Mouse (Mus musculus) erythroblast, adult 5-6 weeks (primary cell): ENCODE results near the gene Ehmt2. TPM values are rescaled to one million over a fixed set of nuclear protein-coding genes. Genes with fewer than 3 reads are reported as not detected.

ENCODE experiments used
- ATAC-seq: replicated peaks from 2 replicates; pipeline ENCODE4 v1.8.0; 2016; ENCODE audit warnings: moderate number of reproducible peaks, mild to moderate bottlenecking, moderate TSS enrichment, inconsistent platforms; ENCODE audit not compliant: poor library complexity, low FRiP score, severe bottlenecking
- total RNA-seq, 2 experiments: library from RNA; stranded (forward) in 1 of 2; stranded (reverse) in 1 of 2; fragments of 150-400 nt in 1 of 2; fragments of 200-764, 138-1000 nt in 1 of 2; gene quantifications; 2 replicates each; pipeline versions ENCODE4 v1.2.3 to v1.2.4; 2015 to 2017; ENCODE audit warnings: low replicate concordance in 2 of 2

The Ehmt2 gene
- 18.8 and 19.9 TPM in 2 replicates for total RNA-seq (2015; ENCODE audit: low replicate concordance)
- total RNA-seq (2017; ENCODE audit: low replicate concordance), result 18.8 and 22.0 TPM in 2 replicates

DNA sequence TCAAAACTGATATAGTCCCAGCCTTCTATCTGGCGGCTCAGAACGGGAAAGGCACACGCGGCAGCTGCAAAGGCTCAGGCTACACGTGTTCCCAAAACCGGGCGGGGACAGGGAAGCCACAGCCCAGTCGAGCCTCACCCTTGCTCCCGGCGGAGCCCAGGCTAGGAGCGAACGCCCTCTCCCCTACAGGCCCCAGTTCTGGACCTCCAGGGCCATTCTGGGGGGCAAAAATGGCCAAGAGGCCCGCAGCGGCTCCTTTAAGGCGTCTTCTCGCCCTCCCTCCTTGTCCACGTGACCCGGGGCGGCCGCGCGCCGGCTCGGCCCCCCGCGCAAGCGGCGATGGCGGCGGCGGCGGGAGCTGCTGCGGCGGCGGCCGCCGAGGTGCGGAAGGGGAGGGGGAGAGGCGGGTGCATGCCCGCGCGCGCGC, at the start of gene Ehmt2, which contains the start of gene C2:
TSS of gene Ehmt2 (plus strand) at position 310 of the 427 bp plus-strand sequence.
TSS of gene C2 (minus strand) at position 106 of the 427 bp plus-strand sequence.
- peak; percentile 60 for ATAC-seq

DNA sequence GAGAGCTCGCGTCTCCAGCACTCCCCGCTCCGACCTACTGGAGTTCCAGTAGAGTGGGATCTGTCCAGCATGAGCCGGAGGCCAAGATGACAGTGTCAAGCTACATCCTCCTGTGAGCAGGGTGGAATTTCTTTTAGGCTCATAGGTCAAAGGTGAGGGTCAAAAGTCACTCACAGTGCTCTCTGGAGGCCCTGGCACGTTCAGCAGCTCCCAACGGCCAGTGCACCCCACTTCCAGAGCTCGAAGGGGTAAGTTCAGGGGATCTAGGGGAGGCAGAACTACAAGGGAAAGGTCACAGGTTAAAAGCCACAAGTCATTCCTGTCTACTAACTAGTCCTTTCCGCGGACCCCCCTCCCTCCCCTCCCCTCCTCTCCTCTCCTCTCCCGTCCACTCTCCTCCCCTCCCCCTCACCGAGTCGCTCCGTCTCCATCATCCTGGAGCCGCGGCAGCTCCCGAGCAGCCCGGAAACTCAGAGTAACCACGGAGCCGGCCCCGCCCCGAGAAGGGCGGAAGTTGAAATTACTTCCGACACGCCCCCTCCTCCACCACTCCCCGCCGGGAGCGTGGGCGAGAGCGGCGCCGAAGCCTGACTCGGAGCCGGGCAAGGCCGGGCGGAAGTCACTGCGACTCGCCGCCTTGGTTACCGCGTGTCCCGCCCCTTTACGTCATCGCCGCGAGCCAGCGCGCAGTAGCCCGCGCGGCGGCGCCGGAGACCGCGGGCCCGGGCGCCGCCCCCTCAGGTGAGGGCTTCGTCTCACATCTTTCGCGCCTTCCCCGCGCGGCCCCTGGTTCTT, 48.4 kb upstream of the Ehmt2 start, which contains the start of the genes Skiv2l and Nelfe:
TSS of gene Skiv2l (minus strand) at position 489 of the 795 bp plus-strand sequence.
TSS of gene Nelfe (plus strand) at position 670 of the 795 bp plus-strand sequence.
- peak; percentile 96 for ATAC-seq

DNA sequence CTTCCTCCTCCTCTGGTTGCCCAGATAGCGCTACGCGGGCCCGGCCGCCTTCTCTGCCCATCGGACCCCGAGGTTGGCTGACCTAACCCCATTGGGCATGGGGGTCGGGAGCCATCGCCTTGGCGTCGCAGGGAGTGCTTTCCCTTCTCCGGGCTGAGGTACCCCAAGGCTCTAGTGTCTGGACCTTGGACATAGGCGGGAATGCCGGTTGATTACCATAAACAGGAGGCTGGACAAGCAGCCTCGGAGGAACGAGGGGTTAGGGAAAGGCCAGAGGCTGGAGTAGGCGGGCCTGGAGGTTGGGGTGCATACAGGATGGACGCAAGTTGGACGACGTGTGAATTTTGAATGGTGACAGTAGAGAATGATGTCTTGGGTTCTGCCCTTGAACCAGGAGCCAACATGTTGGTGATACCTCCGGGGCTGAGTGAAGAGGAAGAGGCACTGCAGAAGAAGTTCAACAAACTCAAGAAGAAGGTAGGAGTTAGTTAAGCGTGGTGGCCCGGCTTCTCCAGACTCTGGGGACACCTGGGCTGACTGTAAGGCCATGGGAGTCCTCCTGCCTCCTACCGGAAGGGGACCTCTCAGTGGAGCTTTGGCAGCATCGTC, 47.6 kb upstream of the Ehmt2 start:
- peak; percentile 42 for ATAC-seq

DNA sequence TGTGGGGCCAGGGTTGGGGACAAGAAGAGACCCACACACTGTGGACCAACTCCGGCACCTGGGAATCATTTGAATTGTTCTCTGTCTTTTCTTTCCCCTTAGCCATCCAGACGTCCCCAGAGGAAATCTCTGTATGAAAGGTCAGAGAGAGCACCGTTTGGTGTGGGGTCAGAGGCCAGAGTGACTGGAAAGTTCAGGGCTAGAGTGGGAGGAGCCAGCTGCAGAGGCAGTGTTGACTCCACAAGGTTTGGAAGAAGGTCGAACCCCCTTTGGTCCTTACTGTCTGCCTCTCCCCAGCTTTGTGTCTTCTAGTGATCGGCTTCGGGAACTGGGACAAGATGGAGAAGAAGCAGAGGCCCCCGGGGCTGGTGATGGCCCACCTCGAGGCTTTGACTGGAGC, 44.8 kb upstream of the Ehmt2 start:
- ATAC-seq, result no peak

DNA sequence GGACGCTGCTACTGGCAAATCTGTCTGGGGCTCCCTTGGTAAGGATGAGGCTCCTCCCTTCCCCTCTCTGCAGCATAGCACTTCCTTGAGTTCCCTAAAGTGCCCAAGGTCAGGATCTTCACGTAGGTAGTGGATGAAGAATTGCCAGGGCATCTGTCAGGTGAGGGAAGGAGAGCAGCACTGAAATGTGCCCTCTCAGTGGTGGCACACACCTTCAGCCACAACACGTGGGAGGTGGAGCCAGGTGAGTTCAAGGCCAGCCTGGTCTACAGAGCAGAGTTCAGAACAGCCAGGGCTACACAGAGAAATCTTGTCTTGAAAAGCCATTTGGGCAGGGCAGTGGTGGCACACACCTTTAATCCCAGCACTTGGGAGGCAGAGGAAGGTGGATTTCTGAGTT, 43.5 kb upstream of the Ehmt2 start:
- no peak for ATAC-seq

DNA sequence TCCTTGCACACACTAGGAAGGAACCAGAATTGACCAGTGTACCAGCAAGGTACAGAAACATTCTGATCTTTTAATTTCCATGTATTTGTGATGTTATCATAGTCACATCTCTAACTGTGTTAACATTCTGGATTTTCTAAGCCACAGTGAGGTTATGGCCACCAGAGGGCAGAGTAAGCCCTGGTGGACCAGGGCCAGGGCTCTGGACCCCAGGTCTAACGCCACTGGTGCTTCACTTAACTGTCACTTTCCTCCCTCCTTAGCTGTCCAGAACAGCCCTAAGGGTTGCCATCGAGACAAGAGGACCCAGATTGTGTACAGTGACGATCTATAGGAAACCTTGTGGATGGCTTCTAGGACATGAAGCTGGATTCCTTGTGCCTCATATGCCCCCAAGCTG, 42.4 kb upstream of the Ehmt2 start:
- ATAC-seq, result no peak

DNA sequence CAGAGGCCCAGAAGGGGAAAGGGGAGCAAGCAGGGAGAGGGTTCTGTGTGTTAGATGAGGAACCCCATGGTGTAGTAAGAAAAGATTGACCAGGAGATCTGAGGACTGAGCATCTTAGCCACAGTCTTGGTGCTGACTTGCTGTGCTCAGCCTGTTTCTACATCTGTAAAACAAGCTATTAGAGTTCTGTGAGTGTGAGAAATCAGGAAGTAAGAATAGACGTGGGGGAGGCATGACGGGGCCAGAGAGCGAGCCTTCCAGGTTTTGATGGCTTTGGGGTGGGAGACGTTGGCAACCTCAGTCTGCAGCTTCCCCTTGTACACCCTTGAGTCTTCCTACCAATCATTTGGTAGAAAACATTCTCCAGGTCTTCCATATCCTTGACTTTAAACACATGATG, 39.6 kb upstream of the Ehmt2 start:
- no peak for ATAC-seq

DNA sequence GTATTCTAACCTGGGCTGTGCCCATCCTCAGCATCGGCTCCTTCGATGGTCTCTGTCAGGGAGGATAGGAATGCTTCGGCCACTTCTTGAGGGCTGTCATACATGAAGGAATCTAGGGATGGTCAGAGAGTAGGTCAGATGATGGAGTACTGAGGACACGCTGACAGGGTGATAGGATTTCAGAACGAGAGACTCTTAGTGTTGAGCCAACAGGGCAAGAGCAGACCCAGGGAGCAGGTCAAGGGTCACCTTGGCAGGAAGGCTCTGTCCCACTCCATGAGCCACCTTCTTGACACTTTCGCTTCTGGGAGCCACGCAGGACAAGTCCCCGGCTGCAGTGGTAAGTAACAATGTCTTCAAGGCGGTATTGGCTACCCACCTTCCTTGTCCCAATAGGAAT, 37.8 kb upstream of the Ehmt2 start:
- no peak for ATAC-seq

DNA sequence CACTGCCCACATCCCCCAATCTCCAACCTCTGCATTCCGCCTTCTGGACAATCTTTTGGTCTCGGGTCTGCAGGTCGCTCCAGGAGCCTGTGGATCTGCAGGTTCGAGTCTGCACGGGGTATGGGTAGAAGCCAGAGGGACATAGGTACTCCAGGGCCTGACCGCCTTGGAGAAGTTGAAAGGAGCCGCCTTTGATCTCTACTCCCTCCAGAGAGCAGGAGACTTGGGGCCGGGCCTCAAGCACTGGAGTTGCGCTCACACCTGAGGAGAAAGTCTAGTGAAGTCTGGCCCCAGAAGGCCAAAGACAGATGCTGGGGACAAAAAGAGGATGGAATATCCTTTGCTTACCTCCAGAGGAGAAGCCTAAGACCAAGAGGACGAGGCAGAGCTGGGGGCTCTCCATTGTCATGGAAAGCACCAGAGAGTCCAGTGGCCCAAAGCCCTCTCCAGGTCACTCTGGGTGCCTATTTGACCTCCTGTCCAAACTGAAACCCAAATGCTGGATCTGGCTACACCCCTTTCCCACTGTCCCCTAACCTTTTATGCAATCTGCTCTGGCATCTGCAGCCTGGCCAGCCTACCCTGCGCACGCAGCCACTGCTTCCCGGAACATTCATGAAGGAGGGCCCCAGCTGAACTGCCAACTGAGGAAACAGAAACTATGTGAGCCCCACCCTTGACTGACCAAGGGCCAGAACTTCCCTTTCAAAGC, 36.4 kb upstream of the Ehmt2 start:
- ATAC-seq, result no peak

DNA sequence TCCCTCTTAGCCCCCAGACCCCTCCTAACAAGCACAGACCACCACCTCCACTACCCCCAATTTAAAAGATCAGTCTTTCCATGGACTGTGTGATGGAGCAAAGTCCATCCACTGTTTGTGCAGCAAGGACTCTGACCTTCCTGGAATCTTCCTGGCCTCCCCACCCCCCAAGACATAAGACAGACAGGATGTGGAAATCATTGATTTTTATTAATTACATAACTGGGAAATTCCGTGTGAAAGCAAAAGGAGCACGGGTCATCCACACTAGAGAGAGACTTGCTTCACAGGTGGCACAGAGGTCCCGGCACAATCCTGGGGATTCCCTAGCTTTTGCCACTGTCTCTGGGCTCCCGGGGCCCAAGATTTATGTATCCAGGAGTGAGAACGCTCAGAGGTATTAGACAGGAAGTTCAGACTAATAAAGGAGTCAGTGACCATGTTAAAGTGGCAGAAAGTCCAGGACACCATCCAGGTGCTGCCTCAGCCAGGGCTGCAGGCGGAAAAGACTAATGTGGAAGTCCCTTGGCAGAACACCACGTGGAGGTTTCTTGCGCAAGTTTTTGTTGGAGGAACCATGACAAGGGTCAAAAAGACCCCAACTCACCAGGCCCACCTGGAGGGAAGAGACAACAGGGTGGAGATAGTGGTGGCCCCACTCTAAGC, 35.7 kb upstream of the Ehmt2 start, which contains the start of gene Cfb:
TSS of gene Cfb (minus strand) at position 103 of the 666 bp plus-strand sequence.
- no peak for ATAC-seq

DNA sequence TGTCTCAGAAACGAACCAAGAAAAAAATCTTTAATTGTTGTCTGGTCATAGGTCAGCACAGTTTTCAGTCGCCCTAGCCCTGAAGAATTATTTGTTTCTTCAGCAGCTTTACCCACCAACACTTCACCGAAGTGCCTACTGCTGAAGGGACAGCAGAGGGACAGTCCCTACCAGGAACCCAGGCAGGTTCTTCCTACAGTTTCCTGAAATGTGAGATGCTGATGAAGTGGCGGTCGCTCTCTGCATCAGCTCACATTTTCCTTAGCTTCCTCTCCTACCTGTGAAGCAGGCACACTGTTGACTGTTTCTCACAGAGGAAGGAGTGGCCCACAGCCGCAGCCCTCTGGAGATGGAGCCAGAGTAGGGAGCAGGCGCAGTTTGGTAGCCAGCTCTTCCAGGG, 32.3 kb upstream of the Ehmt2 start:
- no peak for ATAC-seq

DNA sequence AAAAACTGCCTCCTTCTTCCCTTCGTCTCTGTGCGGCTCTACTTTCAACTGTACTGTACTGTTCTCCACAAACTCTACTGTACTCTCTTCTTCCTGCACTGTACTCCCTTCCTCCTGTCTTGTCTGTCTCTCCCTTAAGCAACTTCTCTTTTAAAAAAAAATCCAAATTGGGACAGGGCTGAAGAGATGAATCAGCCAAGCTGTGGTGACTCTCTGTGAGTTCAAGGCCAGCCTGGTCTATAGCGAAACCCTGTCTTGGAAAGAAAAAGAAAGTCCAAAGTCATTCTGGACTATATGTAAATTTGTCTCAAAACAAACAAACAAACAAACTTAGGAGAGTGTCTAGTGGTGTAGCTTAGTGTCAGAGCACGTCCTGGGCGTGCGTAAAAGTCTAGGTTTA, 23.9 kb upstream of the Ehmt2 start:
- no peak for ATAC-seq

DNA sequence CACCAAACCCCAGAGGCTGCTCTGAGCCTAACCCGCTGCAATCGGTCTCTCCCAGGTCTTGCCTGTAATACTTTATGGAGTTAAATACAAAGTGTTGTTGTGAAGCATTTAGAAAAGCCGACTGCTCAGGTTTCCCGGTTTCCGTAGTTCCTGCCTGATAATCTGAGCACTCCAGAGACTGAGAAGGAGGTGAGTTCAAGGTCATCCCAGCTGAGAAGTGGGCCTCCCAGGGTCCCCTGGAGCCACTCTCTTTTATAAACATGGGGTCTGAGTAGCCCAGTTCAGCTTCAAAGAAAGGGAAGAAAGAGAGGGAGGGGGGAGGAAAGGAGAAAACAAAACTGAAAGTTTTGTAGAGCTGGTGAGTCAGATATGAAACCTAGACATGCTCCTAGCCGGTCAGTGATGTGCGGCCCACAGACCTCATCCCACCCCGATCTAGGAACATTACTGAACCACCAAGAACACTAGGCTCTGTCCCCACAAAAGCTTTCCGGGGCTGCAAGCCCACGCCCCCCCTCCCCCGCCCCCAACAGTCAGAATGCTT, 18.9 kb upstream of the Ehmt2 start, which contains the start of gene Zbtb12:
TSS of gene Zbtb12 (plus strand) at position 148 of the 544 bp plus-strand sequence.
- no peak for ATAC-seq

DNA sequence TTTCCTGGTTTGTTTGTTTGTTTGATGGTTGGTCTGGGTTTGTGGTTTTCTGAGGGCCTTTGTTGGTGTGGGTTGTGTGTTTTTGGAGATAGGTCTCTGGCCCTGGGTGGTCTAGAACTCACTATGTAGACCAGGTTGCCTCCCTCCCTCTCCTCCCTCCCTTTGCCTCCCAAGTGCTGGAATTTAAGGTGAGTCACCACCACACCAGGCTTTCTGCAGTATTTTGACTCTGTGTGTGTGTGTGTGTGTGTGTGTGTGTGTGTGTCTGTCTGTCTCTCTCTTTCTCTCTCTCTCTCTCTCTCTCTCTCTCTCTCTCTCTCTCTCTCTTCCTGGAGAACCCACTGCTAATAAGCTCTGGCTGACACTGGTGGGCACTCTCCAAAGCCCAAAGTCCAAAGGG, 17.1 kb upstream of the Ehmt2 start:
- ATAC-seq, result no peak

DNA sequence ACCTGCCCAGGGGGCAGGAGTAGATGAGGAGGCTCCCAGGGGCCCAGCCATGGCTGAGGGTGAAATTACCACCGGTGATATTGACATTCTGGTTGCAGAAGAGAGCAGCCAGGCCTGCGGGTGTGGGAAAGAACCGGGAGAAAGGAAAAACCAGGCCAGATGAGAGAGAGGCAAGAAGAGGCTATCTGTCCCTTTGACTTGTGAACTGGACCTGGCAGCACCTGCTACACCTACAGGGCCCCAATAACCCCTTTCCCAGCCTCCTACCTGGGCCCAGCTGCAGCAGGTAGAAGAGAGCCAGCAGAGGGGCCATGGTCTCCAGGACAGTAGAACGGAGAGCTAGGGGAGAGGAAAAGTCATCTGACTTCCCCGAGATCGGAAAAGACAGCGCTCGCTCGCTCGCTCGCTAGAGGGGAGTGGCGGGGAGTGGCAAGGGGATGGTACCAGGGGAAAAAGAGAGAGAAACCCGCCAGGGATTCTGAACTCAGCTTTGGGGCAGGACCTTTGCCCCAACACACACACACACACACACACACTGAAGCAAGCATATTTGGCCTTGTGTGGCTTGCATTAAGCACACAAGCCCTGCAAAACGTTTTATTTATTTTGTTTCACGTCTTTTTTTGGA, 16.5 kb upstream of the Ehmt2 start, which contains the start of gene Gm20547:
TSS of gene Gm20547 (minus strand) at position 360 of the 628 bp plus-strand sequence.
- no peak for ATAC-seq

DNA sequence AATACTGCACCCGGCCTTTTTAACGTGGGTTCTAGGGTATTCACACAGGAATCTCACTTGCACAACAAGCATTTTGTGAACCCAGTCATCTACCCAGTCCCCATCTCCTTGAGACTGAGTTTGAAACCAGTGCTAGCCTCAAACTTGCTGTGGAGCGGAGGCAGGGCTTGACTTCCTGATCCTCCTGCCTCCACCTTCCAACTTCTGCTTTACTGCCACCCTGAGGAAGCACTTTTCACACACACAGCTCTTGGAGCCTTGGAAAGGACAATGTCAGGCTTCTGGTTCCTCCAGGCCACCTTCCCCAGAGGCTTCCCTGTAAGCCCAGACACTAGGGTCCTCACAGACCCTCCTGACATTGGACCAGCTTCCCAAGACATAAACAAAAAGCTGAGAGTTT, 14.9 kb upstream of the Ehmt2 start:
- ATAC-seq, result no peak

DNA sequence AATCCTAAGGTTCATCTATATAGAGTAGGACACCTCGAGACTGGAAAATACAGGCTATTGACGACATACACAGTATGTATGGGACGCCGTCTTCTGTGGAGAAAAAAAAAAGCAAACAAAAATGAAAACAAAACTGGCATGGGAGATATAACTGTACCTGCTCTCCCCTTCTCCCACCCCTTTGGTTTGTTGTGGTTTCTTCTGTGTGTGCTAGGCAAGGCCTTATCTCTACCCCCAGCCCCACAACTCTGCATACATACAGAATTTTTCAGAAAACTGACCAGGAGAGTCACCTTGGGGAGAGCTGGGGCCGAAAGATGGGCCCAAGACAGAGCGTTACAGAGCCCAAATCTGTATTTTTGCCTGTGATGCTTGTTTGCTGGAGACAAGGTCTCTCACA, 13.6 kb upstream of the Ehmt2 start:
- ATAC-seq, result no peak

DNA sequence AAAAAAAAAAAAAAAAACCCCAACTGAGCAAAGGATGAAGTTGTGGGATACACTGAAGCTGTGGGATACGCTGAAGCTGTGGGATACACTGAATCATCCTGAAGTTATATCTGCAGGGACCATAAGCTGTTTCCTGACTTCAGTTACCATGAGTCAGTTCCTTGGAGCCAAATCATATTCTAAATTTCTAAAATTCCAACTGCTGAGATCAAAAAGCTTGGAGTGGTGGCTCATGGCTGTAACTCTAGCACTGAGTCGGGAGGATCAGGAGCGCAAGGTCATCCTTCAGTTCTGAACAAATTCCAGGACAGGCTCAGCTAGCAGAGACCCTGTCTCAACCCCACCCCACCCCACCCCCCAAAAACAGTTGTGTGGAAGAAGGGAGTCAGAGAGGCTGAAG, 12.7 kb upstream of the Ehmt2 start:
- no peak for ATAC-seq

DNA sequence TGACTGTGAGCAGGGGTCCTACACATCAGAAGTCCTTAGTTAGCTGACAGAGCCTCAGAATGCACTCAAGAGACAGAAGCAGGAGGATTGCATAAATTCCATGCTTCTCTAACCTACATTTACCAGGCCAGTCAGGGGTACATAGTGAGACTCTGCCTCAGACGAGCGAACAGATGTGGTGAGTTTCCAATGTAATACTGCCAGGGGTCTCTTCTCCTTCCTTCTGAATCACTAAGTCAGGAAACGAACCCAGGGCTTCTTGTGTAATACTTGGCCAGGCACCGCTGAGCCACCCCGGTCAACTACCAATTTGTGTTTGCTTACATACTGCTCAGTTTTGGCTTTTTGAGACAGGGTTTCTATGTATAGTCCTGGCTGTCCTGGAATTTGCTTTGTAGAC, 10.3 kb upstream of the Ehmt2 start:
- no peak for ATAC-seq
